Mouse (Mus musculus) lung, postnatal 0 days (tissue): ENCODE data around the gene Brk1.

Experiments used
- CTCF ChIP-seq: IDR thresholded peaks from 2 replicates; pipeline ENCODE4 v1.5.1; 2016; ENCODE audit warnings: antibody characterized with exemption, mild to moderate bottlenecking
- EP300 ChIP-seq: IDR thresholded peaks from 2 replicates; pipeline ENCODE4 v1.6.1; 2016; ENCODE audit warnings: antibody characterized with exemption, mild to moderate bottlenecking, control low read depth

GRCm38 (mm10) chr6:113650197-113650640, 45.6 kb downstream of the Brk1 start:
- TF ChIP-seq CTCF (no peak), EP300 (no peak)
